Mouse (Mus musculus) right cerebral cortex, postnatal 4 days (tissue): Measurements from ENCODE around the gene Sema4d.
A peak's percentile ranks its signal among the peaks of the same experiment; 100 is the strongest.
"Not testable (repeated sequence)": the region's sequence is repeated elsewhere in the genome, so short reads cannot be mapped to it uniquely, and the experiment has no call there.

Experiments used
- DNase-seq: peaks from one replicate; pipeline ENCODE4 v3.0.0-alpha.2; 2022

Gene Sema4d

GRCm38 (mm10) chr13:51668195-51668594, 125.4 kb downstream of the Sema4d start:
- not testable (repeated sequence) for DNase-seq

GRCm38 (mm10) chr13:51663561-51663960, 130.0 kb downstream of the Sema4d start:
- no peak for DNase-seq

GRCm38 (mm10) chr13:51659573-51659972, 134.0 kb downstream of the Sema4d start:
- DNase-seq = no peak

- no peak for DNase-seq
These were observed 135.5 kb downstream of the Sema4d start for GRCm38 (mm10) chr13:51658094-51658493.

- DNase-seq = no peak
These were observed 136.9 kb downstream of the Sema4d start for GRCm38 (mm10) chr13:51656516-51657235.

GRCm38 (mm10) chr13:51653961-51654360, 139.6 kb downstream of the Sema4d start:
- DNase-seq = no peak

GRCm38 (mm10) chr13:51653159-51653558, 140.4 kb downstream of the Sema4d start:
- DNase-seq = no peak

GRCm38 (mm10) chr13:51651408-51652064, 142.0 kb downstream of the Sema4d start, which contains the start of gene Secisbp2:
Gene Secisbp2 (plus strand): TSS chr13:51651697.
- peak; percentile 95 for DNase-seq

- no peak for DNase-seq
These were observed 143.8 kb downstream of the Sema4d start for GRCm38 (mm10) chr13:51649740-51650139.

- DNase-seq = no peak
These were observed 145.3 kb downstream of the Sema4d start for GRCm38 (mm10) chr13:51648237-51648636.

- no peak for DNase-seq
These were observed 145.8 kb downstream of the Sema4d start for GRCm38 (mm10) chr13:51647770-51648169.

GRCm38 (mm10) chr13:51646362-51647027, 147.1 kb downstream of the Sema4d start:
- no peak for DNase-seq

- DNase-seq = no peak
These were observed 147.7 kb downstream of the Sema4d start for GRCm38 (mm10) chr13:51645872-51646271.

- DNase-seq = peak; percentile 96
These were observed 148.4 kb downstream of the Sema4d start, which contains the start of gene Cks2 for GRCm38 (mm10) chr13:51644829-51645789. Gene Cks2 (plus strand): TSS chr13:51645232.

- DNase-seq = no peak
These were observed 149.4 kb downstream of the Sema4d start for GRCm38 (mm10) chr13:51643924-51644828.

GRCm38 (mm10) chr13:51642171-51642778, 151.3 kb downstream of the Sema4d start:
- DNase-seq = no peak

- no peak for DNase-seq
These were observed 152.1 kb downstream of the Sema4d start for GRCm38 (mm10) chr13:51641424-51641823.

- no peak for DNase-seq
These were observed 154.6 kb downstream of the Sema4d start for GRCm38 (mm10) chr13:51638958-51639357.
